Mouse (Mus musculus): ENCODE results near the gene Kcnb1. TPM values are rescaled to one million over a fixed set of nuclear protein-coding genes. Genes with fewer than 3 reads are reported as not detected.

Gene Kcnb1
- polyA plus RNA-seq, 1 experiment from 2014 or later, result 3.5 TPM

DNA sequence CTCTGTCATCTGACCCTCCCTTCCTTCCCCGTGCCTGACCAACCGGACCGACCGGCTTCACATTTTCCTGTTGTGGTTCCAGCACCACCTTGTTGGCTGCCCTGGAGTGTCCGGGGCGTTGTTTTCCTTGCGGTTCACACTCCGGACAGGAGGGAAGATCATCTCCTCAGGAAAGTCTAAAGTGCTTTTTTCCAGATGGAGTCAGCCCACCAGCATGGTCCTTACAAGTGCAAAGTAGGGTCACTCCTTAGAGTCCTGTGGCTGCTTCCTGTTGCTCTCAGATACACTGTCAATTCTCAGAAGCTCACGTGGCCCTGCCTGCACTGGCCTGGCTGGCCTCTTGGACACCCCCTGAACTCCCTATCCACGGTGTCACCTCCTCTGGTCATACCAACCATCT is 71.9 kb downstream of the Kcnb1 start:
- no peak for ATAC-seq (ENCODE audit: low FRiP score)
- Histone ChIP-seq H3K4me1 (replicated peaks; ENCODE audit: control insufficient read depth, insufficient read depth, low read length) (no peaks in the 10 kb centered on the region), H3K36me3 (replicated peaks; ENCODE audit: control insufficient read depth, insufficient read depth) (no peaks in the 10 kb centered on the region), H3K4me3 (replicated peaks; ENCODE audit: low read length) (no peak overlapping the region), H3K27me3 (ENCODE audit: control insufficient read depth, insufficient read depth, low read length) (no peaks in the 10 kb centered on the region), H3K27ac (no peak overlapping the region), H3K9ac (no peak overlapping the region), H3K9me3 (ENCODE audit: control insufficient read depth, low read length) (no peaks in the 10 kb centered on the region), H3K4me2 (replicated peaks) (no peak overlapping the region)
- no peak for DNase-seq (ENCODE audit: low spot score)
- WGBS, result 86% methylated on average over 10 of the region's 10 CpGs

DNA sequence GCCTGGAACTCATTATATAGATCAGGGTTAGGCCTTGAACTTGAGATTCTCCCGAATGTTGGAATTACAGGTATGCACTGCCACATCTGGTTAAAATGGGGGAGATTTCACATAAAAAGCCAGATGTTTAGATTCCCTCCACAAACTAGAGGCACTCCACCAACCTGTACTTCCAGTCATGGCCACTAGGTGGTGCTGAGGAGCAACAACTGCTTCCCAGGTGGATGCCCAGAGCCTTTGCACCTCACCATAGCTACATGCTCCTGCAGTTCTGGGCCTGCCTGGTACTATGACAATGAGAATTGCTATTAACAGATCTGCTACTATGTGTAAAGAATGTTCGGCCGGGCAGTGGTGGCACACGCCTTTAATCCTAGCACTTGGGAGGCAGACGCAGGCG is 77.2 kb downstream of the Kcnb1 start:
- DNase-seq (ENCODE audit: low spot score) (peak; percentile 93), ATAC-seq (ENCODE audit: low FRiP score) (peak; percentile 48; the same call in 1 of the 2 replicates)
- Histone ChIP-seq H3K27me3 (ENCODE audit: control insufficient read depth, insufficient read depth, low read length) (no peaks in the 10 kb centered on the region), H3K4me2 (replicated peaks) (no peak overlapping the region), H3K36me3 (replicated peaks; ENCODE audit: control insufficient read depth, insufficient read depth) (no peaks in the 10 kb centered on the region), H3K27ac (no peak overlapping the region), H3K9ac (no peak overlapping the region), H3K4me3 (replicated peaks; ENCODE audit: low read length) (no peak overlapping the region), H3K9me3 (ENCODE audit: control insufficient read depth, low read length) (no peaks in the 10 kb centered on the region), H3K4me1 (replicated peaks; ENCODE audit: control insufficient read depth, insufficient read depth, low read length) (no peaks in the 10 kb centered on the region)
- 46% methylated on average over 6 of the region's 6 CpGs for WGBS

DNA sequence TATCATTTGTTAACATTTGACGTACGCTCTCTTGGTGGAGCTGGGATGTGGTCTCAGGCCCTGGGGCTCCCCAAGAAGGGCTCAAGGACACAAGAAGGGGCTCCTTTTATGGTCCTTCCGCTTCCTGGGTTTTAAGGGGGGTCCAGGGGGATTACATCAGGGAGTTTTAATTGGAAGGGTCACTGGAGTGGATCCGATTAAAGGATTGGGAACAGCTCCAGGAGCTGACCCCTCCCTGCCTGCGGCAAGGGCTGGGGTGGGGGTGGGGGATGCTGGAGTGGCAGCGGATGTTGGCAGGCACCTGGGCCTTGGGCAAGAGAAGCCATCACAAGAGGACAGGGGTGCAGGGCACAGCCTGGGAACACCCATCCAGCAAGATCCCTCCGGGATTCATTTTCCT is 77.7 kb downstream of the Kcnb1 start:
- Histone ChIP-seq H3K4me3 (replicated peaks; ENCODE audit: low read length) (no peak overlapping the region), H3K27me3 (ENCODE audit: control insufficient read depth, insufficient read depth, low read length) (no peaks in the 10 kb centered on the region), H3K4me1 (replicated peaks; ENCODE audit: control insufficient read depth, insufficient read depth, low read length) (no peaks in the 10 kb centered on the region), H3K27ac (no peak overlapping the region), H3K36me3 (replicated peaks; ENCODE audit: control insufficient read depth, insufficient read depth) (no peaks in the 10 kb centered on the region), H3K4me2 (replicated peaks) (no peak overlapping the region), H3K9ac (no peak overlapping the region), H3K9me3 (ENCODE audit: control insufficient read depth, low read length) (no peaks in the 10 kb centered on the region)
- 60% methylated on average over 7 of the region's 7 CpGs for whole genome bisulfite sequencing
- ATAC-seq (ENCODE audit: low FRiP score), result no peak
- DNase-seq (ENCODE audit: low spot score), result no peak

DNA sequence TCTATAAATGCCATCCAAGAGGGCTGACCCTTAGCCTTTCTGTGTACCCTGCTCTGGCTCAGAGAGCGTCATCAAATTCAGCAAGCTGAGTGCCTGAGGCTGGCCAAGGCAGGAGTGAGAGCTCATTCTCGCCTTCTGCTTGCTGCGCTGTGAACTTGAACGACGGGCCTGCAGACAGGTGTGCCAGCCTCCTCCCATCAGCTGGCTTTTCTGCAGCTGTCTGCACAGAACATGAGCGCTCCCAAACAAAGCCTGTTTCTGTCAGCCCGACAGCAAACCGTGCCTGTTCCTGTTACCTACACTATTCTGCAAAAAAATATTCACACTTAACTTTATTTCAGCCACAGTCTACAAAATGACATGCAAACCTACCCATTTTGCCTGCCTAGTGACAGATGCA is 80.4 kb downstream of the Kcnb1 start:
- DNase-seq (ENCODE audit: low spot score), result no peak
- no peaks in the 10 kb centered on the region for H3K27me3 ChIP-seq (ENCODE audit: control insufficient read depth, insufficient read depth, low read length)
- H3K36me3 ChIP-seq (replicated peaks; ENCODE audit: control insufficient read depth, insufficient read depth), result 0 out of 2 replicates have a peak, but pooled peaks cover 5% of the 10 kb centered on the region
- no peak overlapping the region for H3K4me2 ChIP-seq (replicated peaks)
- no peak overlapping the region for H3K4me3 ChIP-seq (replicated peaks; ENCODE audit: low read length)
- no peak for ATAC-seq (ENCODE audit: low FRiP score)
- H3K9me3 ChIP-seq (ENCODE audit: control insufficient read depth, low read length), result no peaks in the 10 kb centered on the region
- no peak overlapping the region for H3K9ac ChIP-seq
- WGBS, result 84% methylated on average over 8 of the region's 8 CpGs
- no peaks in the 10 kb centered on the region for H3K4me1 ChIP-seq (replicated peaks; ENCODE audit: control insufficient read depth, insufficient read depth, low read length)
- H3K27ac ChIP-seq, result no peak overlapping the region

DNA sequence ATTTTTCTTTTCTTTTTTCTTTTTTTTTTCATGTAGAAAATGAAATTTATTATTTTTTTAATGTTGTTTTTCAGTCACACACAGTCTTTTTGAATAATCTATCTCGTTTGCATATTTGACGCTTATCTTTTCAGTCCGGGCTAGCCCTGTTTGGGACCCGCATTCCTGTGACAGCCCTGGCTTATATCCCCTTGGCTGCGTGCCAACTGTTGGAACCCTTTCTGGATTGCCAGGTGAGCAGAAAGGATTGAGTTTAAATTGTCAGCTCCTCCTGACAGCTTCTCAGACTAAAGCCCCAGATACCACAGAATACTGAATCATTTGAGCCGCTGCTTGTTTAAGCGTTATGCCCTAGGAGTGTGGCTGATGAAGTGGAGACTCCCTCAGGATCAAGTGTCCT is 86.4 kb downstream of the Kcnb1 start:
- Histone ChIP-seq H3K4me3 (replicated peaks; ENCODE audit: low read length) (no peak overlapping the region), H3K4me2 (replicated peaks) (no peak overlapping the region)
- DNase-seq (ENCODE audit: low spot score), result no peak

DNA sequence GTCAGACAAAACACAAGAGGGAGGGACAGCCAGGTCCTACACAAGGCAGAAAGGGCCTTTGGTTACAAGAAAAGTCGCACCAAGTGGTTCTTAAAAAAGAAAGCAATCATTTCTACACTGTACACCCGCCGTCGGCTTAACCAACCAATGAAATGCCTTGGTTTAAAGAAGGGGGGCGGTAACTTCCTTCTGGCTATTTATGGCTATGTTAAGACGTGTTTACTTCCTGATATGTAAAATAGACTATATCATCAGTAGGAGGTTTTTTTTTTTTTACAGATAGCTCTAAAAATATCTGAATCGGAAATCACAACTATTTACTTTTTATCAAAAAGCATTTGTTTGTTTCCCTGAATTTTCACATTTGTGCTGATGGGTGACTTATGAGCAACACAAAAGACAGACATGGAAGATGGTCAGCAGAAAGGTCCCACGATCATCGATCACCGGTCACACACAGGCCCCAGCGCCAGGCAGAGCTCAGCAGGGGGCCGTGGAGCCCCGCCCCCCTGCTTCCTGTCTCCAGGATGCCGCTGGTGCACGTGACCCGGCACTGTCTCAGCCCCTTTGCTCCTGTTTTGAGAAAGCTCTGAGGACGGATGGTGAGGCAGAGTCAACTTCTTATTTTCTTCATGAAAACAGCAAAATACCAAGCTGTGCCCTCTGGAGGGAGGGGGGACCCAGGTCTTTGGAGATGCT is 88.1 kb downstream of the Kcnb1 start:
- H3K4me2 ChIP-seq (replicated peaks), result no peak overlapping the region
- H3K27me3 ChIP-seq (ENCODE audit: control insufficient read depth, insufficient read depth, low read length), result no peaks in the 10 kb centered on the region
- 0 out of 2 replicates have a peak, but pooled peaks cover 5% of the 10 kb centered on the region for H3K36me3 ChIP-seq (replicated peaks; ENCODE audit: control insufficient read depth, insufficient read depth)
- H3K27ac ChIP-seq, result no peak overlapping the region
- ATAC-seq (ENCODE audit: low FRiP score) (no peak), DNase-seq (ENCODE audit: low spot score) (no peak)
- H3K9ac ChIP-seq, result no peak overlapping the region
- 80% methylated on average over 17 of the region's 17 CpGs for WGBS
- no peak overlapping the region for H3K4me3 ChIP-seq (replicated peaks; ENCODE audit: low read length)
- no peaks in the 10 kb centered on the region for H3K9me3 ChIP-seq (ENCODE audit: control insufficient read depth, low read length)
- no peaks in the 10 kb centered on the region for H3K4me1 ChIP-seq (replicated peaks; ENCODE audit: control insufficient read depth, insufficient read depth, low read length)

More for the DNA sequence above, 86.4 kb downstream of the Kcnb1 start:
- ATAC-seq (ENCODE audit: low FRiP score), result no peak
- Histone ChIP-seq H3K9ac (no peak overlapping the region), H3K9me3 (ENCODE audit: control insufficient read depth, low read length) (no peaks in the 10 kb centered on the region), H3K36me3 (replicated peaks; ENCODE audit: control insufficient read depth, insufficient read depth) (0 out of 2 replicates have a peak, but pooled peaks cover 5% of the 10 kb centered on the region), H3K4me1 (replicated peaks; ENCODE audit: control insufficient read depth, insufficient read depth, low read length) (no peaks in the 10 kb centered on the region), H3K27me3 (ENCODE audit: control insufficient read depth, insufficient read depth, low read length) (no peaks in the 10 kb centered on the region), H3K27ac (no peak overlapping the region)
- 62% methylated on average over 7 of the region's 7 CpGs for WGBS

DNA sequence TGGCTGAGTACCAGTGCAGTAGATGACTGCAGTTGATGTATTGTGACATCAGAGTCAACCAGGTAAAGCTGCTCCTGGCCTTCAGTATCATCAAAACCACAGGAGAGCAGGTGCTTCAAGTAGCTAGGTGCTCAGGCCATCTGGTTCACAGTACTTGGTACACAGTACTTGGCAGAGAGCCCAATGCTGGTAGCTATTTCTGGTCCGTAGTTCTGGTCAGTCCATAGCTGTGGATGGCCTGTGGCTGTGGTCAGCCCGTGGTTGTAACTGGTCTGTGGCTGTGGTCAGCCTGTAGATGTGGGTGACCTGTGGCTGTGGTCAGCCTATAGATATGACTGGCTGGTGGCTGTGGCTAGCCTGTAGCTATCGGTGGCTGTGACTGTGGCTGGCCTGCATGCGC is 95.3 kb downstream of the Kcnb1 start:
- 91% methylated on average over 4 of the region's 4 CpGs for WGBS
- ATAC-seq (ENCODE audit: low FRiP score) (no peak), DNase-seq (ENCODE audit: low spot score) (no peak)
- H3K4me1 ChIP-seq (replicated peaks; ENCODE audit: control insufficient read depth, insufficient read depth, low read length), result no peaks in the 10 kb centered on the region
- no peak overlapping the region for H3K4me2 ChIP-seq (replicated peaks)
- no peaks in the 10 kb centered on the region for H3K36me3 ChIP-seq (replicated peaks; ENCODE audit: control insufficient read depth, insufficient read depth)
- H3K9me3 ChIP-seq (ENCODE audit: control insufficient read depth, low read length), result no peaks in the 10 kb centered on the region
- H3K27ac ChIP-seq, result no peak overlapping the region
- H3K27me3 ChIP-seq (ENCODE audit: control insufficient read depth, insufficient read depth, low read length), result no peaks in the 10 kb centered on the region
- H3K4me3 ChIP-seq (replicated peaks; ENCODE audit: low read length), result no peak overlapping the region
- H3K9ac ChIP-seq, result no peak overlapping the region

DNA sequence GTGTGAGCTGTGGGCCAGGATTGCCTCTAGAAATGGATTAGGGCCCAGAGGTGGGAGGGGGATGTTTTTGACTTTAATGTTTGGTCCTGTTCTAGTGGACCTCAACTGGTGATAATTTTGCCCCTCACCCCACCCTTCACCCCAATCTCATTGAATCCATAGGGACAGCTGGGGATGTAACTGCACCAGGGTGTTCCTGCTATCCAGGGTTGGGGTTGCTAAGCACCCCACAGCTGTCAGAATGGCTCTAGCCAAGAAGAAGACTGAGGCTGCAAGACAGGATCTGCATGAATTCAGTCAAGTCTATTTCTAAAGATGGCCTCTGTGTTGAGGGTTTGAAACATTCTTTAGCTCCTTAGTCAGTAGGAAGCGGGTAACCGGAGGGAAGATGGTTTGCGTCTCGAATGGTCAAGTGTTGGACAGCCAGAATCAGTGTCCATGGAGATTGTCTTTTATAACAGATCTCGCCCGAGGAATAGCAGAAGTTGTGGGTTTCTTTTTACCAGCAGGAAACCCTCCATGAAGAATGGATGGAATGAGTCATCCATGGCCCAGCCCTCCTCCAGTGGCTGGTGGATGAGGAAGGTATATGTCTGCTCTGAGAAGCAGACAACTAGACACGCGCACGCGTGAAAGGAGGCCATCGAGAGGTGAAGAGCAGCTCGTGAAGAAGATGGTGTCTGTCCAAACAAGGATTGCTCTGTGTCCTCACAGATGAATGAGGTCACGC is 96.6 kb downstream of the Kcnb1 start:
- H3K9me3 ChIP-seq (ENCODE audit: control insufficient read depth, low read length), result no peaks in the 10 kb centered on the region
- H3K4me1 ChIP-seq (replicated peaks; ENCODE audit: control insufficient read depth, insufficient read depth, low read length), result no peaks in the 10 kb centered on the region
- WGBS, result 91% methylated on average over 13 of the region's 13 CpGs
- H3K9ac ChIP-seq, result no peak overlapping the region
- H3K4me3 ChIP-seq (replicated peaks; ENCODE audit: low read length), result no peak overlapping the region
- DNase-seq (ENCODE audit: low spot score) (no peak), ATAC-seq (ENCODE audit: low FRiP score) (no peak)
- no peak overlapping the region for H3K27ac ChIP-seq
- H3K4me2 ChIP-seq (replicated peaks), result no peak overlapping the region
- H3K36me3 ChIP-seq (replicated peaks; ENCODE audit: control insufficient read depth, insufficient read depth), result no peaks in the 10 kb centered on the region
- H3K27me3 ChIP-seq (ENCODE audit: control insufficient read depth, insufficient read depth, low read length), result no peaks in the 10 kb centered on the region

DNA sequence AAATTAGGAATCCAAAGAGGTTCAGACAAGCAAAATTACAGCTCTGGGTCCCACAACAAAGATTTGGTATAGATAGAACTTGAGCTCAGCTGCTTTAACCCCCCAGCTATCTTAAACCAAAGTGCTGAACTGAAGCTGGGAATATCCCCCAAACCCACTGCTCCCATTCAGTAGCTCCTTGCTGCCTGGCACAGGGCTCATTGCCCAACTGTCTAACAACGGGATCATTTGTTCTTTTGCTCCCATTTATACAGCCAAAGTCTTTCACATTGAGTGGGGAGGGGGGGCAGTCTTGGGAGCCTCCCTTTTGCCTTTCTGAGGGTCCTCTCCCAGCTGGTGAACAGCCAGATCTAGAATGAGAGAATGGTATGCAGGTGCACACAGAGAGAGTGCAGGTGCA is 99.7 kb downstream of the Kcnb1 start:
- no peak overlapping the region for H3K27ac ChIP-seq
- DNase-seq (ENCODE audit: low spot score) (no peak), ATAC-seq (ENCODE audit: low FRiP score) (no peak)
- no peak overlapping the region for H3K9ac ChIP-seq
- H3K27me3 ChIP-seq (ENCODE audit: control insufficient read depth, insufficient read depth, low read length), result no peaks in the 10 kb centered on the region
- H3K4me1 ChIP-seq (replicated peaks; ENCODE audit: control insufficient read depth, insufficient read depth, low read length), result no peaks in the 10 kb centered on the region; the same call in 1 of the 2 replicates
- 50% methylated on average over 1 of the region's 1 CpGs for WGBS
- no peaks in the 10 kb centered on the region for H3K9me3 ChIP-seq (ENCODE audit: control insufficient read depth, low read length)
- H3K4me3 ChIP-seq (replicated peaks; ENCODE audit: low read length), result no peak overlapping the region
- no peak overlapping the region for H3K4me2 ChIP-seq (replicated peaks)
- H3K36me3 ChIP-seq (replicated peaks; ENCODE audit: control insufficient read depth, insufficient read depth), result no peaks in the 10 kb centered on the region
